Mouse (Mus musculus): ENCODE data around the gene 4933427D14Rik.

4933427D14Rik gene

GRCm38 (mm10) chr11:72207204-72207833 is at the start of gene 4933427D14Rik, which contains the start of gene Txndc17:
TSS of gene 4933427D14Rik (minus strand) at chr11:72207459.
TSS of gene Txndc17 (plus strand) at chr11:72207547.
- DNase-seq (ENCODE audit: low spot score): peak; percentile 80

GRCm38 (mm10) chr11:72256441-72256840 is 49.2 kb upstream of the 4933427D14Rik start:
- no peak for DNase-seq (ENCODE audit: low spot score)

DNA sequence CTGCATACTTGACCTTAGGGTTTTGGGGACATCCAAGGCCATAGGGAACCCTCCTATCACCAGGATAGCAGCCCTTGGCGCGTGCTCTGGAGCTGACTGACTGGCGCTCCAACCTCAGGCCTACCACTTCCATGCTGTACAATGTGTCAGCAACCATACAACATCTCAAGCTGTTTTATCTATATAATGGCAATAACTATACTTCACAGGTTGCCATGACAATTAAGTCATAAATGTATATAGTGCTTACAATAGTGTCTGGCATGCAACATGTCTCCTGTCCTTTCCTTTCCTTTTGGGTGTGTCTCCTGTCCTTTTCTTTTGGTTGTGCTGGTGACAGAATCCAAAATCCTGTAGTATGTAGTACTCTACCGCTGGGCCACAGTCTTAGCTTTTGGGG is 48.4 kb upstream of the 4933427D14Rik start:
- DNase-seq (ENCODE audit: low spot score): no peak

DNA sequence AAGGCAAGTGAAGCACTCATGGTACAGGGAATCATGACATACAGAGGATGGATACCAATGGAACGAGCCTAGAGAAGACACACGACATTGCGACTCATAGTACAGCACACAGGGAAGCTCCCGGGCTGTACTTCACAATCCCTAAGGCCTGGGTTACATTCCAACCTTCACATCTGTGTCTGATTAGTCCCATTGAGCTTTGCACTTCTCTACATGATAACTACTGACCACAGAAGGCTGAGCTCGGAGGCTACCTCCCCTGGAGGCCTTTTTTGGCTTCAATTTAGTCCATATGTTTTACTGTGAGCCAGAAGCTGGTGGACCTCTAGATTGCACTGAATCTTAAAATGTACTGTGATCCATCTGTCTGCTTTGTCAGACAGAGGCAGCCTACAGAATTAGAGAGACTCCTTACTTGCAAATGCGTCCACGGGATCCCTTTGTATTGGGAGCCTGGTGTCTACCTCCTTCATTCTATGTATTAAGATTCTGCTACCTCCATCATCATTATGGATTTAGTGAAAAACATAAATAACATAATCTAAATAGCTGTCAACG is 38.0 kb upstream of the 4933427D14Rik start:
- no peak for DNase-seq (ENCODE audit: low spot score)

- no peak for DNase-seq (ENCODE audit: low spot score)
These were observed 33.0 kb upstream of the 4933427D14Rik start for GRCm38 (mm10) chr11:72240062-72240860.

GRCm38 (mm10) chr11:72234013-72234412 is 26.8 kb upstream of the 4933427D14Rik start:
- no peak for DNase-seq (ENCODE audit: low spot score)

- DNase-seq (ENCODE audit: low spot score): no peak
These were observed 25.7 kb upstream of the 4933427D14Rik start for GRCm38 (mm10) chr11:72232991-72233390.

DNA sequence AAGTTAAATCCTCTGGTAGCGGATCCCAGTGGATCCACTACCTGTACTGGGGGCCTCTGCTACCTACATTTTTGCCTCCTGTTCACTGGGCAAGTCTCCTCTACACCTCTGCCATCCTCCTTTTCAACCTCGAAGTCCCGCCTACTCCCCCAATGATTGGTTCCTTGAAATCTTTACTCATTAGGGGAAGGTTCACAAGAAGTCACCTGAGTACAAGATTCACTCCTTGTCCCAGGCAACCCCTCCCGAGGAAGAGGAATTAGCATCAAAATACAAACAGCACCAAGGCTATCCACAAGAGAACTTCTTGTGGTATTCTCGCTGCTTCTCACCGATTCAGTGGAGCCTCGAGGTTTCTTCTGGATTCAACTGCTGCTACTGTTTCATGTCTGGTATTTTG is 24.8 kb upstream of the 4933427D14Rik start:
- no peak for DNase-seq (ENCODE audit: low spot score)

GRCm38 (mm10) chr11:72228513-72228912 is 21.3 kb upstream of the 4933427D14Rik start:
- no peak for DNase-seq (ENCODE audit: low spot score)

- no peak for DNase-seq (ENCODE audit: low spot score)
These were observed 19.6 kb upstream of the 4933427D14Rik start for GRCm38 (mm10) chr11:72226901-72227300.

GRCm38 (mm10) chr11:72226020-72226791 is 18.9 kb upstream of the 4933427D14Rik start:
- DNase-seq (ENCODE audit: low spot score): no peak

DNA sequence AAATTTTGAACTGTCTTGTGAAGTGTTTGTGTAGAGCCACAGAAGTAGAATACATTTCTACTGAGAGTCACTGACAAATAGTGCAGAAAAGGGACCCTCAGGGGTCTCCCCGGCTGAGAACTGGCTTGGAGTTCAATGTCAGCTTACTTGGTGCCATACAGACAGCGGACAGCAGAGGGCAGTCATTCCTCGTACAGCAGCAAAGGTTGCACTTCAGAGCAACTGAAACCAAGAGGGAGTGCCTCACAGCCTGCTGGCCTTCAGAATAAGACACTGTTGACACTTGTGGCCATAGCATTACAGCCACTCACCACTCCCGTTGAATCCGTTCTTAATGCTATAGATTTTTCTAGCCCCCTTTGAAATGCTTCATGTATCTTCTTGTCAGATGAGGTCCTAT is 17.6 kb upstream of the 4933427D14Rik start:
- DNase-seq (ENCODE audit: low spot score): peak; percentile 67

DNA sequence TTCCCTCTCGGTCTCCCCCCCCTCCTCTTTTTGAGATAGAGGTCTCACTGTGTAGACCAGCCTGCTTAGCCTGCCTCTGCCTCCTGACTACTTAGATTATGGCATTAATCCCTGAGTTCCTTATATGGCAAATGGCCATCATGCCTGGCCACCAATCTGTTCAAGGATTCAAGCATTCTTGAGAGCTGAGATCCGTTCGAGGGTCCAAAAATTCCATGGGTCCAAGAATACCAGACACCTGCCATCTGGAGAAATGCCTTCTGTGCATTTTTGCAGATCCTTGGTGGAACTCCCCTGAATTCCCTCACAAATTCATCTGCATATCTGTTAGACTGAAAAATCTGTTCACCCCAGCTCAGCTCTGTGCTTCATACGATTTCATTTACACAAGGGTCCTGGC is 16.2 kb upstream of the 4933427D14Rik start:
- DNase-seq (ENCODE audit: low spot score): no peak

DNA sequence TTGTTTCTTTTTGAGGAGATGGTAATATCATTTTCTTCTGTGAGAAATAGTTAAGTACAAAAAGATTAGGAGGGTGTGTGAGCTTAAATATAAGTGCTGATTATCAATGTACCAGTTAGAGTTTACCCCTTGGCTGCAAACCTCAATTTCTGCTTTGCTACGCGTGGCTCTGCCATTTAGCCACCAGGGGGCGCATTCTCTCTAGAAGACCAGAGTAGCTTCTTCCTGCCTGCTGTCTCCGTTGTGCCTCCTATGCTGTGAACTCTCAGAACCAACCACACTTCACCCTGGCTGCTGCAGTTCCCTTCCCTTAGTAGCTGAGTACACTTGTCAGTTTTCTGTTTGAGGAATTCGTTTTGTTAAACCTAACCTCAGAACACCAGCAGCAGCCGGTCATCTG is 14.0 kb upstream of the 4933427D14Rik start:
- peak; percentile 58 for DNase-seq (ENCODE audit: low spot score)

GRCm38 (mm10) chr11:72217116-72217515 is 9.9 kb upstream of the 4933427D14Rik start:
- no peak for DNase-seq (ENCODE audit: low spot score)

DNA sequence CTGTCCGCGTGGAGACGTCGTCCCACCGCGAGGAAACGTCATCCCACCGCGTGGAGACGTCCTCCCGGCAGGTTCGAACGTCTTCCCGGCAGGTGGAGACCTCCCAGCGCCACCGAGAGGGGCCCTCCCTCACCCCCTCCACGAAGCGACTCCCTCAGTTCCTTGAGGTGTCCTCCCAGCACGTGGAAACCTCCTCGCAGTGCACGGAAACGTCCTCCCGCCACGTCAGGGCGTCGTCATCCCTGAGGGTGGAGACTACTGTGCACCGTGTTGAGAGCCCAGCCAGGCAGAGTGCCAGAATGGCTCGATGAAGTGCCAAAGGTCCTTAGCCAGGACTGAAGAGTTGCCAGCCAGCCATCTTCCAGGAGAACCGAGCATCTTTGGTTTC is 8.1 kb upstream of the 4933427D14Rik start, which contains the start of gene Med31:
Med31 (minus strand) TSS at position 183 of the 388 bp plus-strand sequence.
- DNase-seq (ENCODE audit: low spot score): peak; percentile 67

DNA sequence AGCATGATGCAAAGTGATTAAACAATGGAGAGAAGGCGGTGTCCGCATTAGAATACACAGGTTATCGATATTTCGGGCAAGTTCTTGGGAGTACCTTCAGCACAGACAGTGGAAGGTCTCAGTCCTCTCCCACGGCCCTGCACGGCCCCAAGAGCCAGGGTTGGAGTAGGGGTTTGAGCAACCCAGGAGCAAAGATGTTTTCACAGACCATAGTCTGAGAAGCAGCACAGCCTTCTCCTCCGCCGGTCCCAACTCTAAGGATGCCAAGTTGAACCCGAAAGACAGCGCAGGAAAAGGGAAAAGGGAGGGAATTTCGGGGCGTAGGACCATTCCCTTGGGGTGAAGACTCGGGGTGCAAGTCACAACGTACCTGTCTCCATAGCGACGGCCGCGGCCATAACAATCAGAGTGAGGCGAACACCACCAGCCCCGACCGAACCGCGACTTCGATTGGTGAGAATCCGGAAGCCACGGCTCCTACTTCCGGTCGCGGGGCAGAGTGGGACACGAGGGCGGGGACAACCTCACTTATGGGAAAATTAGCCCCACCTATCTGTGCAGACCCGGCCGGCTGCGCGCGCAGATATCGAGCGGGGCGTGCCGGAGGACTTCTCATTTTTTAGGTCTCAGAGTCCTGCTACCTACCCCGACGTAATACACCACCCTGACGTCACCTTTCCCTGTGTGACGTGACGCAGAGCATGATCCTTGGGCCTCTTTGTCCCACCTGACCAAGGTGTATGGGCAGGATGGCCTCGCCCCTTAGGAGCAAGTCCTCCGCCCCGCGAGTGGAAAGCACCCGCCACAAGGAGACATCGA is 7.5 kb upstream of the 4933427D14Rik start:
- DNase-seq (ENCODE audit: low spot score): peak; percentile 87

DNA sequence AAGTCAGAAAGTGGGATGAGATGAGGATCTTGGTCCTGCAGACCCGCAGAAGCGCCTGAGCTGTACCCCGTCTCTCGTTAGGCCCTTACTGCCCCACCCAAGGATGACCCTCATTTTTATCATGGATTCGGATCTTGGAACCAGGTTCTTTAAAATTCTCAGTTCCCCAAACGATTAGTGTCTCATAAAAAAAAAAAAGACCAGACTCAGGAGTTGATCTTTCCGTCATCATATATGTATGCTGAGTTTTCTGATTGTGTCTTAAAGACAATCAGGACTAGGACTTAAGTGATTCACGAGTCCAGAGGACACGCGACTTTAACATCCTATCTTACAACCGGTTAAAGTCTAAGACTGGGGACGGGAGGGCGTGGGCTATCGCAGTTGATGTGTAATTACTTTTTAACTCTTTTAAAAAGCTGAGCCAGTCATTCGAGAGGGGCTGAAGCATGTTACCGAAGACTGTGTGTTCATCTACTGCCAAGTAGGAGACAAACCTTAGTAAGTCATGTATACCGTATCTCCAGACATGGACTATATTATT is 647 bp upstream of the 4933427D14Rik start:
- DNase-seq (ENCODE audit: low spot score): no peak

DNA sequence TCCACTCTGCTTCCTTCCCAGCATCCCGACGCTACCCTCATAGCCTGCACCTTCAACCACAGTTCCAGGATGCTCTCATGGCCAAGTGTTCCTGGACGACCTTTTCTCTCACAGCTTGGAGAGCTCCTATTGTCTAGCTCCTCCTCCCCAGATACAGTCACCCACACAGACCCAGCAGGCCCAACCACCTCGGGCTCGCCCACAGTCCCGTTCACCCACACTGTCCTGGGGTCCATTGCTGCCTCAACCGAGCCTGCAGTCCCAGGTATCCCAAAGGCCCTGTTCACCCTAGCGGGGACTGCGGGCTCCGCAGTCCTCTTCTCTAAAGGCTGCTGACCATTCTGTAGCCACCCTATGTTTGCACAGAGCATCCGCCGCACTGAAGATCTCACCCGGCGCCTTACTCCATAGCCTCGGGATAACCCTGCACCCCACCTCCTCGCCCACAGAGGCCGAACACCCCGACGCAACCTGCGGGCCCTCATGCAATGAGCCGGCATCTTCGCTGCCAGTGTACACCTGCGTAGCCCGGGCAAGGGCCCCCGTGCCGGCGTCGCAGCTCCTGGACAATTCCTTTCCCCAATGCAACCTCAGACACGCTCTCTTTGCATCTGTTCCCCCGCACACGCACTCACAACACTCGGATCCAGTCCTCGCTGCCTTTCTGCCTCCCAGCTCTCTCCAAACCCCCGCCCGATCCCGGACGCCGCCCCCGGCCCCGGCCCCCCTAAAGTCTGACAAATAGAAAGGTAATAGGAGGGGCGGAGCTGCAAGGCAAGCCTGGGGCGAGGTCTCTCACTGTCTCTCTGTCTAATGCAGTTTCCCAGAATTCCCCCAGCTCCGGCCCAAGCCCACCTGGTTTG is 687 bp downstream of the 4933427D14Rik start, which contains the start of gene Gm43951:
Gm43951 (minus strand) TSS at position 500 of the 863 bp plus-strand sequence.
- DNase-seq (ENCODE audit: low spot score): peak; percentile 15

DNA sequence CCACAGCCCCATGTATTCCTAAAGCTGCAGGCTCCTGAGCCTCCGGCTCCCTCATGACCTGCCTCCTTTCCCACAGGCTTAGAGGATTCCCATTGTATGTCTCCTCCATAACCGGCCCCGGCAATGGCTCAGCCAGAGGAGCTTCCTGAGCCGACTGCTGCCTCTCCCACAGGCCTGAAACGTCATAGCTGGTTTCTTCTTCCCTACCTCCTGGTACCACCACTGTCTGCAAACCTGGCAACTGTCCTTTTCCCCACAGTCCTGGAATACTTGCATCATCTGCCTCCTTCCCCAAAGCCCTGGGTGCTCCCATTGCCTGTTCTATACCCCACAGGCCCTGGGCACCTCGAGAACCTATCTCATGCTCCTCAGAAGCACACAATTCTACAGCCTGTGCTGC is 2.0 kb downstream of the 4933427D14Rik start:
- no peak for DNase-seq (ENCODE audit: low spot score)
